ENCODE assay signal across 8 mouse cellular contexts in genomic region chr2:149493280-149493988, GRCm38 (mm10).
DNase-seq lines count a peak whose midpoint lies in the region; ATAC-seq lines count a peak whose summit lies in the region.
"Had no signal": no experiment of that assay in that cellular context is flagged by ENCODE, and none has a peak within 500 bp of the region (broad histone marks: within the 10 kb centered on the region; RNA-seq: fewer than 3 reads in every experiment).

No protein-coding gene starts in this region.

- DNase-seq in layer of hippocampus, adult 9-11 months = peak; percentile 7
- DNase-seq in layer of hippocampus, postnatal 14 days (ENCODE audit: low spot score in 2 of 2) = no peak
- peak; percentile 68 for DNase-seq in adrenal gland, adult 8-10 months
- peak; percentile 27 for DNase-seq in cerebellum, adult 11 months
- DNase-seq in left cerebral cortex, postnatal 25 days (ENCODE audit: low spot score in 2 of 2) = peak; percentile 12 to 59
- no peak for DNase-seq in thymus, postnatal 14 days
- DNase-seq: thymus, postnatal 36 days had no signal

- no peak for ATAC-seq in inflammation-experienced regulatory T-cells, adult 6 months

- intact Hi-C loops in left cerebral cortex, postnatal 25 days (cut with DNase I) = no loop called here

Comparison
In these comparisons a context has a peak if more than half of its experiments do, and no peak if none do; other contexts are left out.
1. DNase-seq: peak in layer of hippocampus, adult 9-11 months (single experiment), adrenal gland, adult 8-10 months (single experiment), cerebellum, adult 11 months (single experiment) and left cerebral cortex, postnatal 25 days (2 of 2); none in layer of hippocampus, postnatal 14 days (0 of 2) and thymus, postnatal 14 days (single experiment).